Mouse (Mus musculus): ENCODE results near the gene Angptl4. TPM values are rescaled to one million over a fixed set of nuclear protein-coding genes. Genes with fewer than 3 reads are reported as not detected.
"Not testable (repeated sequence)": the region's sequence is repeated elsewhere in the genome, so short reads cannot be mapped to it uniquely, and the experiment has no call there.

Gene Angptl4
- polyA plus RNA-seq, 1 experiment from 2014 or later = 22.0 TPM

DNA sequence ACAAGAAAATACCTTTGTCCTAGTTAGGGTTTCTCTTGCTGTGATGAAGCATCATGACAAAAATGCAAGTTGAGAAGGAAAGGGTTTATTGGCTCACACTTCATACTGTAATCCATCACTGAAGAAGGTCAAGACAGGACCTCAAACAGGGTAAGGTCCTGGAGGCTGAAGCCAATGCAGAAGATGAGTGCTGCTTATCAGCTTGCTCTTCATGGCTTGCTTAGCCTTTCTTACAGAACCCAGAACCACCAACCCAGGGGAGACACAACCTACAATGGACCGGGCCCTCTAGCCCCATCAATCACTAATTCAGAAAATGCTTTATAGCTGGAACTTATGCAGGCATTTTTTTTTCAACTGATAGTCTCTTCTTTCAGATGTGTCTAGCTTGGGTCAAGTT is 39.2 kb downstream of the Angptl4 start:
- H3K4me1 ChIP-seq (replicated peaks; ENCODE audit: control insufficient read depth, insufficient read depth, low read length) = no peaks in the 10 kb centered on the region
- H3K36me3 ChIP-seq (ENCODE audit: control insufficient read depth, insufficient read depth, low read length) = 0 out of 2 replicates have a peak, but pooled peaks cover 7% of the 10 kb centered on the region
- H3K9ac ChIP-seq (ENCODE audit: low read depth, low read length) = no peak overlapping the region
- H3K4me3 ChIP-seq (ENCODE audit: low read depth, low read length) = no peak overlapping the region
- 0 out of 2 replicates have a peak, but pooled peaks cover 3% of the 10 kb centered on the region for H3K9me3 ChIP-seq (ENCODE audit: control insufficient read depth, low read length)
- H3K27ac ChIP-seq (ENCODE audit: low read depth, low read length) = no peak overlapping the region
- DNase-seq (ENCODE audit: low spot score) = no peak
- ATAC-seq (ENCODE audit: low FRiP score) = no peak
- 95% methylated on average over 1 of the region's 1 CpGs for WGBS
- no peak overlapping the region for H3K4me2 ChIP-seq (replicated peaks; ENCODE audit: low read depth, low read length)
- H3K27me3 ChIP-seq (ENCODE audit: control insufficient read depth, insufficient read depth, low read length) = no peaks in the 10 kb centered on the region

DNA sequence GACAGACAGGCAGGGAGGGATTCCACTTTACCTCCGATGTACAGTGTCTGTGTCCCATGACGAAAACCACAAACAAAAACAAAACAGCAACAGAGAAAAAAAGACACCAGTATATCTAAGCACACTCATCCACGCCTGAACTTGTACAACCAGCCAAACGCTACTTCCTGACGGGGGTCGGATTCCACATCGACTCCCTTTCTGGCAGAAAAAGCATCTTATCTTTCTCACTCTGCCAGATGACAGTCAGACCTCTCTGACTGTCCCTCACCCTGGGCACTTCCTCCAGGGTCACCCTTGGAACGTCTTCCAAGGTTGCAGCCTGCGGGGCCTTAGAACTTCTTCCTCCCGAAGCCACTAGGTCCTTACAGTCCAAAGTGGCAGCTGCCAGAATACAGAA is 48.1 kb downstream of the Angptl4 start:
- H3K9ac ChIP-seq (ENCODE audit: low read depth, low read length); ATAC-seq (ENCODE audit: low FRiP score); H3K4me2 ChIP-seq (replicated peaks; ENCODE audit: low read depth, low read length); H3K27me3 ChIP-seq (ENCODE audit: control insufficient read depth, insufficient read depth, low read length); H3K4me3 ChIP-seq (ENCODE audit: low read depth, low read length); H3K27ac ChIP-seq (ENCODE audit: low read depth, low read length); H3K9me3 ChIP-seq (ENCODE audit: control insufficient read depth, low read length); H3K4me1 ChIP-seq (replicated peaks; ENCODE audit: control insufficient read depth, insufficient read depth, low read length); H3K36me3 ChIP-seq (ENCODE audit: control insufficient read depth, insufficient read depth, low read length); DNase-seq (ENCODE audit: low spot score): not testable (repeated sequence)
- WGBS = 82% methylated on average over 10 of the region's 10 CpGs

DNA sequence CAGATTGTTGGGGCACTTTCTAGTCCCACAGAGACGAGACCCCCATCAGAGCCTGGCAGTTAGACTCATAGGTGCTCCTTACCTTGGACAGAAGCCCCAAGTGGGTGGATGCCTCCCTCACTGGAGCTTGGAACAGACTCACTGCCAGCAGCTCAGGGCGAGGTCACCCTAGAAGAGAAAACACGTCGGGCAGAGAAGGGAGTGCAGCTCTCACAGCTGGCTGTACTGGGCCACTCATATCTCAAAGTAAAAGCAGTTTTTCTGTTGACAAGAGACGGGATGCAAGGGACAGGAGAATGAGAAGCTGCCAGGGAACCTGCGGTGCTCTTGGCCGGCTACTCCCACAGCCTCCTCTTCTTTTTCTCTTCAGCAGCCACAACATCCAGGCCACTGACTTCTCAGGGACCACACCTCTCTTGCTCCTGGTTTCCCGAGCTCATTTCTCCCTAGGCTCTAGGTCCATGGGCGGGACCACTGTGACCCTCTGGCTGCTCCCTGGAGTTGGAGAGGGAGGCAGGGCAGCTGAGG is 49.0 kb downstream of the Angptl4 start:
- not testable (repeated sequence) for ATAC-seq (ENCODE audit: low FRiP score)
- WGBS = 77% methylated on average over 9 of the region's 9 CpGs

DNA sequence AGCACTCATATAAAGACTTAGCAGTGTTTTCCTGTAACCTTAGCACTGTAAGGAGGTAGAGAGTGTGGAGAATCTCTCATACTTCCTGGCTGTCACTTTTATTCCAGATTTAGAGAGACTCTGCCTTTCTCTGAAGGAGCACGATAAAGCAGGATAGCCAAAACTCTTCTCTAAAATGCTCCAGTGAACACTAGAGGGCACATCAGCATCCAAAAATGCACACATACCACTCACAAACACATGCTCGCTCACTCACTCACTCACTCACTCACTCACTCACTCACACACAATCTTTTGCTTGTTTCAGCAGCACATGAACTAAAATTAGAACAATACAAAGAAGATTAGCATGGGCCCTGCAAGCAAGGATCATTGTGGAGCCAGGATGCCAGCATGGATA is 52.4 kb downstream of the Angptl4 start:
- Histone ChIP-seq H3K27ac (ENCODE audit: low read depth, low read length) (no peak overlapping the region), H3K9ac (ENCODE audit: low read depth, low read length) (no peak overlapping the region), H3K4me2 (replicated peaks; ENCODE audit: low read depth, low read length) (no peak overlapping the region), H3K4me1 (replicated peaks; ENCODE audit: control insufficient read depth, insufficient read depth, low read length) (no peaks in the 10 kb centered on the region), H3K4me3 (ENCODE audit: low read depth, low read length) (no peak overlapping the region), H3K27me3 (ENCODE audit: control insufficient read depth, insufficient read depth, low read length) (no peaks in the 10 kb centered on the region), H3K36me3 (ENCODE audit: control insufficient read depth, insufficient read depth, low read length) (no peaks in the 10 kb centered on the region), H3K9me3 (ENCODE audit: control insufficient read depth, low read length) (no peaks in the 10 kb centered on the region)
- no peak for DNase-seq (ENCODE audit: low spot score)
- no peak for ATAC-seq (ENCODE audit: low FRiP score)
- WGBS = 79% methylated on average over 2 of the region's 2 CpGs

More for the DNA sequence above, 49.0 kb downstream of the Angptl4 start:
- not testable (repeated sequence) for H3K4me1 ChIP-seq (replicated peaks; ENCODE audit: control insufficient read depth, insufficient read depth, low read length); DNase-seq (ENCODE audit: low spot score); H3K4me3 ChIP-seq (ENCODE audit: low read depth, low read length); H3K27ac ChIP-seq (ENCODE audit: low read depth, low read length); H3K27me3 ChIP-seq (ENCODE audit: control insufficient read depth, insufficient read depth, low read length); H3K4me2 ChIP-seq (replicated peaks; ENCODE audit: low read depth, low read length); H3K9ac ChIP-seq (ENCODE audit: low read depth, low read length); H3K9me3 ChIP-seq (ENCODE audit: control insufficient read depth, low read length); H3K36me3 ChIP-seq (ENCODE audit: control insufficient read depth, insufficient read depth, low read length)

DNA sequence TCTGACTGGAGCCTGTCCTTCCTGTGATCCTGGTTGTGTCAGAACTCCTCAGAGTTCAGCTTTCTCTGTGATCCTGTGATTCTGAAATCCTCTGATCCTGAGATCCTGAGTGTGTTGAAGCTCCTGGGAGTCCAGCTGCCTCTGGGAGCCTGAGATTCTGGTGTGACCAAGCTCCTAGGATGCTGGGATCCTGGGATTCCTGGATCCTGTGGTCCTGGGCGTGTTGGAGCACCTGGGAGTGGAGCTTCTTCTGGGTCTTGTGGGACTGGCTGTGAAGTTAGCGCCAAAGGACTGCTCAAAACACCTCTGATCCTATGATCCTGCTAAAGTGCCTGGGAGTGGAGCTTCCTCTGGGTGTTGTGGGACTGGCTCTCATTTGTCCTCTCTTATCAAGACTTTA is 53.2 kb downstream of the Angptl4 start:
- H3K9ac ChIP-seq (ENCODE audit: low read depth, low read length) = no peak overlapping the region
- ATAC-seq (ENCODE audit: low FRiP score) (no peak), DNase-seq (ENCODE audit: low spot score) (no peak)
- H3K9me3 ChIP-seq (ENCODE audit: control insufficient read depth, low read length) = no peaks in the 10 kb centered on the region
- no peak overlapping the region for H3K4me3 ChIP-seq (ENCODE audit: low read depth, low read length)
- 89% methylated on average over 2 of the region's 2 CpGs for WGBS
- H3K36me3 ChIP-seq (ENCODE audit: control insufficient read depth, insufficient read depth, low read length) = no peaks in the 10 kb centered on the region
- no peak overlapping the region for H3K4me2 ChIP-seq (replicated peaks; ENCODE audit: low read depth, low read length)
- no peaks in the 10 kb centered on the region for H3K27me3 ChIP-seq (ENCODE audit: control insufficient read depth, insufficient read depth, low read length)
- no peak overlapping the region for H3K27ac ChIP-seq (ENCODE audit: low read depth, low read length)
- no peaks in the 10 kb centered on the region for H3K4me1 ChIP-seq (replicated peaks; ENCODE audit: control insufficient read depth, insufficient read depth, low read length)

Other genes starting within 250 kb of the Angptl4 start
- 1.6 and 3.0 TPM in 2 replicates for gene Myo1f, start 226.1 kb downstream of the Angptl4 start, polyA plus RNA-seq (2014; fragmentation: Nextera tagmentation; extraction: Ambion mirVana)
- 66.0 and 67.1 TPM in 2 replicates for gene Zfp414, start 152.7 kb downstream of the Angptl4 start, polyA plus RNA-seq (2014; fragmentation: Nextera tagmentation; extraction: Ambion mirVana)
- 0.46 and 0.71 TPM in 2 replicates for gene Pram1, start 143.8 kb downstream of the Angptl4 start, polyA plus RNA-seq (2014; fragmentation: Nextera tagmentation; extraction: Ambion mirVana)
- gene Hnrnpm, start 95.0 kb downstream of the Angptl4 start, polyA plus RNA-seq (2014; fragmentation: Nextera tagmentation; extraction: Ambion mirVana) = 506 and 558 TPM in 2 replicates
- gene March2, start 63.2 kb downstream of the Angptl4 start, polyA plus RNA-seq (2014; fragmentation: Nextera tagmentation; extraction: Ambion mirVana) = 40.2 and 45.4 TPM in 2 replicates
- 334 and 359 TPM in 2 replicates for gene Rab11b, start 21.3 kb downstream of the Angptl4 start, polyA plus RNA-seq (2014; fragmentation: Nextera tagmentation; extraction: Ambion mirVana)
- 22.7 and 30.1 TPM in 2 replicates for gene Kank3, start 28.7 kb upstream of the Angptl4 start, polyA plus RNA-seq (2014; fragmentation: Nextera tagmentation; extraction: Ambion mirVana)
- 706 and 742 TPM in 2 replicates for gene Rps28, start 42.7 kb upstream of the Angptl4 start, polyA plus RNA-seq (2014; fragmentation: Nextera tagmentation; extraction: Ambion mirVana)
- gene Ndufa7, start 42.7 kb upstream of the Angptl4 start, polyA plus RNA-seq (2014; fragmentation: Nextera tagmentation; extraction: Ambion mirVana) = 445 and 467 TPM in 2 replicates
- gene Cd320, start 61.3 kb upstream of the Angptl4 start, polyA plus RNA-seq (2014; fragmentation: Nextera tagmentation; extraction: Ambion mirVana) = 73.7 and 76.1 TPM in 2 replicates
- not detected in 2 replicates for gene Gm7029, start 92.0 kb upstream of the Angptl4 start, polyA plus RNA-seq (2014; fragmentation: Nextera tagmentation; extraction: Ambion mirVana)
- 5.3 and 9.9 TPM in 2 replicates for gene Kifc1, start 108.8 kb upstream of the Angptl4 start, polyA plus RNA-seq (2014; fragmentation: Nextera tagmentation; extraction: Ambion mirVana)
- gene Platr17, start 123.3 kb upstream of the Angptl4 start, polyA plus RNA-seq (2014; fragmentation: Nextera tagmentation; extraction: Ambion mirVana) = 0.86 TPM in 1 of 2 replicates, not detected in the other
- 47.0 and 60.0 TPM in 2 replicates for gene Daxx, start 127.6 kb upstream of the Angptl4 start, polyA plus RNA-seq (2014; fragmentation: Nextera tagmentation; extraction: Ambion mirVana)
- gene Tapbp, start 134.1 kb upstream of the Angptl4 start, polyA plus RNA-seq (2014; fragmentation: Nextera tagmentation; extraction: Ambion mirVana) = 14.5 and 16.6 TPM in 2 replicates
- 8.1 and 9.3 TPM in 2 replicates for gene Zbtb22, start 134.1 kb upstream of the Angptl4 start, polyA plus RNA-seq (2014; fragmentation: Nextera tagmentation; extraction: Ambion mirVana)
- gene Rgl2, start 147.7 kb upstream of the Angptl4 start, polyA plus RNA-seq (2014; fragmentation: Nextera tagmentation; extraction: Ambion mirVana) = 32.5 and 32.9 TPM in 2 replicates
- 201 and 205 TPM in 2 replicates for gene Pfdn6, start 158.5 kb upstream of the Angptl4 start, polyA plus RNA-seq (2014; fragmentation: Nextera tagmentation; extraction: Ambion mirVana)
- gene Wdr46, start 158.8 kb upstream of the Angptl4 start, polyA plus RNA-seq (2014; fragmentation: Nextera tagmentation; extraction: Ambion mirVana) = 26.8 and 29.4 TPM in 2 replicates
- 4.8 and 5.3 TPM in 2 replicates for gene B3galt4, start 169.7 kb upstream of the Angptl4 start, polyA plus RNA-seq (2014; fragmentation: Nextera tagmentation; extraction: Ambion mirVana)
- gene Vps52, start 174.0 kb upstream of the Angptl4 start, polyA plus RNA-seq (2014; fragmentation: Nextera tagmentation; extraction: Ambion mirVana) = 38.2 and 39.4 TPM in 2 replicates
- 1,221 and 1,241 TPM in 2 replicates for gene Rps18, start 174.2 kb upstream of the Angptl4 start, polyA plus RNA-seq (2014; fragmentation: Nextera tagmentation; extraction: Ambion mirVana)
- 18.7 and 19.4 TPM in 2 replicates for gene H2-K1, start 218.5 kb upstream of the Angptl4 start, polyA plus RNA-seq (2014; fragmentation: Nextera tagmentation; extraction: Ambion mirVana)
- 5.9 and 6.3 TPM in 2 replicates for gene Ring1, start 242.8 kb upstream of the Angptl4 start, polyA plus RNA-seq (2014; fragmentation: Nextera tagmentation; extraction: Ambion mirVana)
- 50.5 and 54.8 TPM in 2 replicates for gene H2-Ke6, start 246.2 kb upstream of the Angptl4 start, polyA plus RNA-seq (2014; fragmentation: Nextera tagmentation; extraction: Ambion mirVana)
- 75.9 and 80.3 TPM in 2 replicates for gene Slc39a7, start 249.9 kb upstream of the Angptl4 start, polyA plus RNA-seq (2014; fragmentation: Nextera tagmentation; extraction: Ambion mirVana)
- 16.3 and 16.8 TPM in 2 replicates for gene Rxrb, start 250.0 kb upstream of the Angptl4 start, polyA plus RNA-seq (2014; fragmentation: Nextera tagmentation; extraction: Ambion mirVana)

Measured in hindbrain, embryonic 11.5 days (tissue).